Mouse (Mus musculus) MEL-GATA-1-ER (cell line): ENCODE results near the gene Rab15.
"Not testable (repeated sequence)": the region's sequence is repeated elsewhere in the genome, so short reads cannot be mapped to it uniquely, and the experiment has no call there.

Experiments used
- DNase-seq: peaks from one replicate; pipeline ENCODE4 v3.0.0-alpha.2; 2012; ENCODE audit warnings: low read depth; ENCODE audit errors: extremely low read depth

Gene Rab15

GRCm38 (mm10) chr12:76819816-76820215, 2.9 kb downstream of the Rab15 start:
- no peak for DNase-seq

- DNase-seq = no peak
These were observed 3.8 kb downstream of the Rab15 start for GRCm38 (mm10) chr12:76818908-76819307.

- no peak for DNase-seq
These were observed 4.6 kb downstream of the Rab15 start for GRCm38 (mm10) chr12:76818120-76818519.

- no peak for DNase-seq
These were observed 5.5 kb downstream of the Rab15 start for GRCm38 (mm10) chr12:76817176-76817575.

GRCm38 (mm10) chr12:76816720-76817119, 6.0 kb downstream of the Rab15 start:
- no peak for DNase-seq

- DNase-seq = no peak
These were observed 8.6 kb downstream of the Rab15 start for GRCm38 (mm10) chr12:76814120-76814519.

- DNase-seq = no peak
These were observed 9.2 kb downstream of the Rab15 start for GRCm38 (mm10) chr12:76813543-76813942.

- DNase-seq = no peak
These were observed 11.7 kb downstream of the Rab15 start for GRCm38 (mm10) chr12:76811006-76811405.

- no peak for DNase-seq
These were observed 12.2 kb downstream of the Rab15 start for GRCm38 (mm10) chr12:76810491-76810890.

- no peak for DNase-seq
These were observed 14.9 kb downstream of the Rab15 start for GRCm38 (mm10) chr12:76807796-76808195.

- no peak for DNase-seq
These were observed 17.5 kb downstream of the Rab15 start for GRCm38 (mm10) chr12:76805056-76805811.

- peak; percentile 37 for DNase-seq
These were observed 18.9 kb downstream of the Rab15 start for GRCm38 (mm10) chr12:76803700-76804252.

- DNase-seq = no peak
These were observed 19.7 kb downstream of the Rab15 start for GRCm38 (mm10) chr12:76803028-76803427.

- DNase-seq = no peak
These were observed 24.5 kb downstream of the Rab15 start for GRCm38 (mm10) chr12:76798008-76798720.

- no peak for DNase-seq
These were observed 25.7 kb downstream of the Rab15 start for GRCm38 (mm10) chr12:76796938-76797539.

GRCm38 (mm10) chr12:76795350-76795749, 27.4 kb downstream of the Rab15 start, which contains the start of gene Gpx2:
Gene Gpx2, minus strand, starts transcription at chr12:76795554.
- no peak for DNase-seq

- not testable (repeated sequence) for DNase-seq
These were observed 30.2 kb downstream of the Rab15 start for GRCm38 (mm10) chr12:76792540-76792939.

- DNase-seq = peak; percentile 43
These were observed 32.1 kb downstream of the Rab15 start for GRCm38 (mm10) chr12:76790446-76791084.

GRCm38 (mm10) chr12:76784056-76784619, 38.6 kb downstream of the Rab15 start:
- no peak for DNase-seq

GRCm38 (mm10) chr12:76780639-76781468, 41.9 kb downstream of the Rab15 start:
- DNase-seq = no peak
